In the genomic region with DNA sequence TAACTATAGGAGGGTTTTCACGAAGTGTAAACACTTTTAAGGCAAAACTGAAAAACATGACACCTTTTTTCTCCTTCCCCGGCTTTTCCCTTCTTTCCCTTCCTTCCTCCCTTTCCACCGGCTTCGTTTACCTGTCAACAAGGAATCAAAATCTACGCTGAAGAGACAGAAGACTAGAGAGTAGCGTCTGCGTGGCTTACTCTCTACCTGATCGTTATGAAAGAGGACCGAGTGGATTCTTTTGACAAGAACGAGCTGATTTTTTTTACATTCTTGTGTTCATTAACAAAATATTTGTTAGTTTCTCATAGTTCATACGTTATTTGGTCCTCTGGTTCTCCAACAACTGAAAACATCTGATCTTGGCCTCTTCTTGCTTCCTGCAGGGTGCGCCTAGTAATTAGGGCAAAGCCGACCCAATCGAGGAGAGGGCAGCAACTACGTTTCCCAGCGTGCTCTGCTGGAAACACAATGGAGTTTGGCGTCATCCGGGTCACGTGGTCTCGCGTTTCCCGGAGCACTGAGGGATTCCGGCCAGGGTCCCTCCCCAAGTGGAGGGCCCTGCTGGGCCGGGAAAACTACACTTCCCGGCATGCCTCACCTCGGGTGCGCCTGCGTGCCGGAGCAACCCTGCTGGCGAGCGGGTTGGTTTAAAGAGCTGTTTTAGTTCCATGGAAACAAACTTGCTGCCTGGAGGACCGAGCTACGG, we compare ENCODE assay signal across 8 mouse cellular contexts. TPM values are rescaled to one million over a fixed set of nuclear protein-coding genes. Genes with fewer than 3 reads are reported as not detected.
DNase-seq lines count a peak whose midpoint lies in the region; ATAC-seq and TF ChIP-seq lines count a peak whose summit lies in the region.

A gene (plus strand): TSS at position 526 of the 709 bp plus-strand sequence.

- intact Hi-C loops in left cerebral cortex, adult 2 months (cut with DNase I) = loop anchor here (5.0 kb wide), 2 partner anchors 53 to 208 kb away; a partner anchor contains a TSS

- H3K4me3 ChIP-seq in left cerebral cortex, adult 2 months = peak within 1 kb of the TSS; percentile 46
- peak within 1 kb of the TSS; percentile 59 for H3K4me3 ChIP-seq in macrophage (ENCODE audit: inconsistent target)

- H3K36me3 ChIP-seq in macrophage (ENCODE audit: inconsistent target) = no peaks in the 10 kb centered on the region

- H3K79me2 ChIP-seq in macrophage (ENCODE audit: inconsistent target) = no peaks in the 10 kb centered on the region

- 25% methylated on average over 32 of the region's 33 CpGs for WGBS in macrophage (ENCODE audit: missing documents)

- DNase-seq in adipocyte (ENCODE audit: low spot score) = peak; percentile 99
- DNase-seq in gastrocnemius, postnatal 10 days = peak; percentile 96
- peak; percentile 93 for DNase-seq in hindlimb bud, embryonic 11.5 days (ENCODE audit: extremely low spot score, low read depth, low spot score)
- peak; percentile 97 to 98 for DNase-seq in left cerebral cortex, adult 2 months (ENCODE audit: extremely low spot score in 1 of 2, low spot score in 2 of 2)
- DNase-seq in retina, postnatal 7 days (ENCODE audit: low read depth, low spot score) = peak; percentile 87
- DNase-seq in urinary bladder, adult 18-20 months (ENCODE audit: low spot score in 2 of 2) = peak; percentile 92 to 96

- TF ChIP-seq CTCF in left cerebral cortex, adult 2 months (IDR thresholded peaks at IDR 0.05) = peak; percentile 10

- peak; percentile 99 for ATAC-seq in common myeloid progenitor, adult 5-6 weeks (replicated peaks; ENCODE audit: low read depth, poor library complexity, severe bottlenecking)

- H3K27ac ChIP-seq in left cerebral cortex, adult 2 months = peak within 1 kb of the TSS; percentile 63
- no peak within 1 kb of the TSS for H3K27ac ChIP-seq in macrophage

RNA-seq across cellular contexts. Expression of the gene that starts here (rescaled TPM):
- 0.37 and 2.2 TPM in 2 replicates for total RNA-seq in common myeloid progenitor, adult 5-6 weeks (2017)
- total RNA-seq in gastrocnemius, postnatal 10 days (2021) = under 1 TPM in 1 of 2 experiments, not detected in 1; 0.23 TPM
- not detected for total RNA-seq in left cerebral cortex, adult 2 months (2021)
- under 1 TPM in 7 of 26 experiments, not detected in 19; 0.13 to 0.46 (median 0.26) TPM for total RNA-seq in macrophage (2018; cell fraction: chromatin; rRNA removed)
- total RNA-seq in macrophage (2018; cell fraction: cytosol; rRNA removed) = under 1 TPM in 2 of 26 experiments, not detected in 24; 0.03 to 0.04 TPM
- total RNA-seq in macrophage (2018; cell fraction: nucleus; rRNA removed) = under 1 TPM in 1 of 26 experiments, not detected in 25; 0.40 TPM
- not detected in 3 replicates for polyA plus RNA-seq in macrophage (2018)

Comparison
In these comparisons a context has a peak if more than half of its experiments do, and no peak if none do; other contexts are left out.
1. Peak in DNase-seq in gastrocnemius, postnatal 10 days; RNA of the gene not detected or under 1 TPM.
2. Peak in DNase-seq, H3K4me3 ChIP-seq and H3K27ac ChIP-seq in left cerebral cortex, adult 2 months; RNA of the gene not detected or under 1 TPM.